Mouse (Mus musculus) heart, embryonic 12.5 days (tissue): ENCODE data around the gene Fgf4. TPM values are rescaled to one million over a fixed set of nuclear protein-coding genes. Genes with fewer than 3 reads are reported as not detected.
A peak's percentile ranks its signal among the peaks of the same experiment; 100 is the strongest.

Source experiments
- ATAC-seq: fragments of 200-750 bp; cut with Nextera tagmentation; 2 replicates; pipeline ENCODE4 v1.8.0; 2017; ENCODE audit warnings: moderate TSS enrichment, moderate library complexity; ENCODE audit not compliant: insufficient number of reproducible peaks, low FRiP score
- H3K27ac ChIP-seq: fragments of 300-500 bp; sonication (generic); 2 replicates; pipeline ENCODE4 v1.5.1; 2016; ENCODE audit warnings: mild to moderate bottlenecking, moderate library complexity; ENCODE audit not compliant: poor library complexity, severe bottlenecking
- H3K27me3 ChIP-seq: fragments of 300-500 bp; sonication (generic); replicated peaks from 2 replicates; pipeline ENCODE4 v1.6.1; 2016; ENCODE audit warnings: mild to moderate bottlenecking, moderate library complexity
- H3K36me3 ChIP-seq: fragments of 300-500 bp; sonication (generic); 2 replicates; pipeline ENCODE4 v1.6.1; 2016; ENCODE audit warnings: mild to moderate bottlenecking, moderate library complexity
- H3K4me1 ChIP-seq: fragments of 300-500 bp; sonication (generic); replicated peaks from 2 replicates; pipeline ENCODE4 v1.6.1; 2016; ENCODE audit warnings: mild to moderate bottlenecking
- H3K4me2 ChIP-seq: fragments of 300-500 bp; sonication (generic); 2 replicates; pipeline ENCODE4 v1.6.1; 2016; ENCODE audit warnings: mild to moderate bottlenecking, moderate library complexity
- H3K4me3 ChIP-seq: fragments of 300-500 bp; sonication (generic); 2 replicates; pipeline ENCODE4 v1.5.1; 2016; ENCODE audit warnings: mild to moderate bottlenecking
- H3K9ac ChIP-seq: fragments of 300-500 bp; sonication (generic); 2 replicates; pipeline ENCODE4 v1.6.1; 2016; ENCODE audit warnings: mild to moderate bottlenecking, moderate library complexity
- H3K9me3 ChIP-seq: fragments of 300-500 bp; sonication (generic); replicated peaks from 2 replicates; pipeline ENCODE4 v1.6.1; 2016; ENCODE audit warnings: mild to moderate bottlenecking, moderate library complexity
- WGBS: fragments of 180-500 bp; shearing (Covaris S2); methylation state at CpG from one replicate; pipeline ENCODE4 v1.1.7; 2016; 5-methylcytosine and 5-hydroxymethylcytosine counted together
- polyA plus RNA-seq: library from polyadenylated mRNA; unstranded; fragments of >200 nt; fragmentation: Nextera tagmentation; extraction: Ambion mirVana; gene quantifications from 2 replicates; pipeline ENCODE4 v1.2.1, GENCODE M21; 2016

Fgf4 gene
- not detected in 2 replicates for polyA plus RNA-seq

- Histone ChIP-seq H3K4me3 (no peak within 1 kb of the TSS), H3K27ac (no peak within 1 kb of the TSS), H3K36me3 (no peaks in the 10 kb centered on the region), H3K9me3 (no peaks in the 10 kb centered on the region), H3K4me1 (no peaks in the 10 kb centered on the region), H3K9ac (no peak within 1 kb of the TSS), H3K27me3 (peaks cover 58% of the 10 kb centered on the region), H3K4me2 (no peak within 1 kb of the TSS)
- ATAC-seq: no peak
Observed at GRCm38 (mm10) chr7:144847067-144847466, at the start of gene Fgf4. Fgf4 (plus strand) TSS chr7:144847367.

- Histone ChIP-seq H3K4me2 (no peak overlapping the region), H3K9me3 (no peaks in the 10 kb centered on the region), H3K9ac (no peak overlapping the region), H3K27ac (no peak overlapping the region), H3K4me1 (peaks cover 8% of the 10 kb centered on the region), H3K27me3 (peaks cover 95% of the 10 kb centered on the region), H3K4me3 (no peak overlapping the region), H3K36me3 (no peaks in the 10 kb centered on the region)
- no peak for ATAC-seq
- WGBS: 49% methylated on average over 1 of the region's 1 CpGs
Observed at GRCm38 (mm10) chr7:144798471-144798870, 48.7 kb upstream of the Fgf4 start.

GRCm38 (mm10) chr7:144807036-144807435 lies 40.1 kb upstream of the Fgf4 start:
- WGBS: 67% methylated on average over 6 of the region's 6 CpGs
- ATAC-seq: no peak

GRCm38 (mm10) chr7:144807976-144808577 lies 39.1 kb upstream of the Fgf4 start:
- Histone ChIP-seq H3K9me3 (no peaks in the 10 kb centered on the region), H3K4me1 (peaks cover 13% of the 10 kb centered on the region; the same call in 1 of the 2 replicates), H3K4me3 (no peak overlapping the region), H3K36me3 (no peaks in the 10 kb centered on the region), H3K27ac (no peak overlapping the region), H3K27me3 (peaks cover 37% of the 10 kb centered on the region), H3K9ac (no peak overlapping the region), H3K4me2 (no peak overlapping the region)
- no peak for ATAC-seq
- WGBS: 53% methylated on average over 4 of the region's 4 CpGs

More at GRCm38 (mm10) chr7:144807036-144807435, 40.1 kb upstream of the Fgf4 start:
- H3K27me3 ChIP-seq: peaks cover 43% of the 10 kb centered on the region
- H3K27ac ChIP-seq: no peak overlapping the region
- no peak overlapping the region for H3K4me3 ChIP-seq
- H3K4me1 ChIP-seq: peaks cover 13% of the 10 kb centered on the region; the same call in 1 of the 2 replicates
- no peaks in the 10 kb centered on the region for H3K9me3 ChIP-seq
- no peak overlapping the region for H3K4me2 ChIP-seq
- H3K9ac ChIP-seq: no peak overlapping the region
- H3K36me3 ChIP-seq: no peaks in the 10 kb centered on the region

- H3K9me3 ChIP-seq: no peaks in the 10 kb centered on the region
- H3K27ac ChIP-seq: no peak overlapping the region
- no peak overlapping the region for H3K9ac ChIP-seq
- ATAC-seq: no peak; the same call in 1 of the 2 replicates
- no peak overlapping the region for H3K4me3 ChIP-seq
- WGBS: 20% methylated on average over 4 of the region's 4 CpGs
- H3K4me2 ChIP-seq: no peak overlapping the region
- peaks cover 26% of the 10 kb centered on the region for H3K27me3 ChIP-seq
- H3K4me1 ChIP-seq: peaks cover 13% of the 10 kb centered on the region; the same call in 1 of the 2 replicates
- no peaks in the 10 kb centered on the region for H3K36me3 ChIP-seq
Observed at GRCm38 (mm10) chr7:144811521-144811920, 35.6 kb upstream of the Fgf4 start.

- H3K27me3 ChIP-seq: peaks cover 43% of the 10 kb centered on the region
- H3K9ac ChIP-seq: no peak overlapping the region
- H3K36me3 ChIP-seq: no peaks in the 10 kb centered on the region
- no peaks in the 10 kb centered on the region for H3K4me1 ChIP-seq
- ATAC-seq: no peak
- H3K4me3 ChIP-seq: no peak overlapping the region
- H3K27ac ChIP-seq: no peak overlapping the region
- no peak overlapping the region for H3K4me2 ChIP-seq
- 59% methylated on average over 7 of the region's 7 CpGs for WGBS
- peaks cover 10% of the 10 kb centered on the region for H3K9me3 ChIP-seq
Observed at GRCm38 (mm10) chr7:144821901-144822300, 25.3 kb upstream of the Fgf4 start.

GRCm38 (mm10) chr7:144823988-144824387 lies 23.2 kb upstream of the Fgf4 start:
- no peak for ATAC-seq

GRCm38 (mm10) chr7:144828369-144828768 lies 18.8 kb upstream of the Fgf4 start:
- no peaks in the 10 kb centered on the region for H3K9me3 ChIP-seq
- 70% methylated on average over 11 of the region's 11 CpGs for WGBS
- H3K4me3 ChIP-seq: no peak overlapping the region
- no peak overlapping the region for H3K9ac ChIP-seq
- H3K4me1 ChIP-seq: no peaks in the 10 kb centered on the region
- H3K4me2 ChIP-seq: no peak overlapping the region
- H3K27me3 ChIP-seq: peaks cover 87% of the 10 kb centered on the region
- H3K36me3 ChIP-seq: no peaks in the 10 kb centered on the region
- ATAC-seq: no peak
- H3K27ac ChIP-seq: no peak overlapping the region

More at GRCm38 (mm10) chr7:144823988-144824387, 23.2 kb upstream of the Fgf4 start:
- no peak overlapping the region for H3K9ac ChIP-seq
- H3K36me3 ChIP-seq: no peaks in the 10 kb centered on the region
- H3K27me3 ChIP-seq: peaks cover 63% of the 10 kb centered on the region
- no peak overlapping the region for H3K4me2 ChIP-seq
- no peak overlapping the region for H3K4me3 ChIP-seq
- H3K4me1 ChIP-seq: no peaks in the 10 kb centered on the region
- WGBS: 78% methylated on average over 2 of the region's 2 CpGs
- no peaks in the 10 kb centered on the region for H3K9me3 ChIP-seq
- H3K27ac ChIP-seq: no peak overlapping the region

- Histone ChIP-seq H3K27ac (no peak within 1 kb of the TSS), H3K9ac (0 out of 2 replicates have a peak within 1 kb of the TSS, but pooled peaks have one; percentile 30), H3K4me2 (peak within 1 kb of the TSS; percentile 82), H3K9me3 (no peaks in the 10 kb centered on the region), H3K27me3 (peaks cover 98% of the 10 kb centered on the region), H3K4me1 (peaks cover 19% of the 10 kb centered on the region), H3K4me3 (peak within 1 kb of the TSS; percentile 47), H3K36me3 (no peaks in the 10 kb centered on the region)
- 2% methylated on average over 43 of the region's 43 CpGs for WGBS
- no peak for ATAC-seq
Observed at GRCm38 (mm10) chr7:144837891-144838488, 9.2 kb upstream of the Fgf4 start, which contains the start of gene Fgf3. Fgf3 (plus strand) TSS chr7:144838083.

- 0 out of 2 replicates have a peak overlapping the region, but pooled peaks have one; percentile 30 for H3K9ac ChIP-seq
- peaks cover 19% of the 10 kb centered on the region for H3K4me1 ChIP-seq
- no peaks in the 10 kb centered on the region for H3K9me3 ChIP-seq
- H3K4me2 ChIP-seq: peak overlapping the region; percentile 82
- H3K27me3 ChIP-seq: peaks cover 98% of the 10 kb centered on the region
- WGBS: under 1% methylated on average over 94 of the region's 94 CpGs
- H3K27ac ChIP-seq: no peak overlapping the region
- no peaks in the 10 kb centered on the region for H3K36me3 ChIP-seq
- peak overlapping the region; percentile 47 for H3K4me3 ChIP-seq
- ATAC-seq: no peak
Observed at GRCm38 (mm10) chr7:144838522-144839503, 8.4 kb upstream of the Fgf4 start.

GRCm38 (mm10) chr7:144846158-144846557 lies 1.0 kb upstream of the Fgf4 start:
- 15% methylated on average over 4 of the region's 4 CpGs for WGBS

More at GRCm38 (mm10) chr7:144846158-144846557, 1.0 kb upstream of the Fgf4 start:
- Histone ChIP-seq H3K36me3 (no peaks in the 10 kb centered on the region), H3K4me3 (no peak overlapping the region), H3K27ac (no peak overlapping the region), H3K4me1 (no peaks in the 10 kb centered on the region), H3K9ac (no peak overlapping the region), H3K27me3 (peaks cover 60% of the 10 kb centered on the region), H3K4me2 (no peak overlapping the region), H3K9me3 (no peaks in the 10 kb centered on the region)
- no peak for ATAC-seq
